Mouse (Mus musculus) gastrocnemius, adult 2 months (tissue): ENCODE data around the gene Lbh. TPM values are rescaled to one million over a fixed set of nuclear protein-coding genes. Genes with fewer than 3 reads are reported as not detected.

Source experiments
- DNase-seq: peaks from one replicate; pipeline ENCODE4 v3.0.0; 2022
- H3K27ac ChIP-seq: fragments of 200-600 bp; 2 replicates; pipeline ENCODE4 v1.8.1; 2022; ENCODE audit warnings: mild to moderate bottlenecking
- H3K4me3 ChIP-seq: fragments of 200-600 bp; 2 replicates; pipeline ENCODE4 v1.8.1; 2022; ENCODE audit warnings: mild to moderate bottlenecking, moderate library complexity
- CTCF ChIP-seq: fragments of 200-600 bp; IDR thresholded peaks from 2 replicates; pipeline ENCODE4 v1.8.1; 2022; ENCODE audit warnings: antibody characterized with exemption, mild to moderate bottlenecking, moderate library complexity
- intact Hi-C: fragments of 180-260 bp; cut with DNase I; formaldehyde crosslinking; loops from one replicate; pipeline ENCODE4 v1.15.1; 2025
- total RNA-seq, 2 experiments: library from RNA; stranded (reverse); gene quantifications; 2 replicates each; pipeline ENCODE4 v1.2.3; 2021

Lbh gene
- total RNA-seq, 2 experiments from 2014 or later: 5.5 to 8.3 TPM

GRCm38 (mm10) chr17:72951331-72951730, 33.2 kb downstream of the Lbh start:
- H3K27ac ChIP-seq: no peak overlapping the region
- no peak for DNase-seq
- no peak for TF ChIP-seq CTCF
- no peak overlapping the region for H3K4me3 ChIP-seq
- intact Hi-C loops: no loop called here

- no peak for DNase-seq
- Histone ChIP-seq H3K27ac (no peak overlapping the region), H3K4me3 (no peak overlapping the region)
- TF ChIP-seq CTCF: no peak
- intact Hi-C loops: no loop called here
Observed at GRCm38 (mm10) chr17:72953811-72954685, 35.9 kb downstream of the Lbh start.

GRCm38 (mm10) chr17:72955534-72955933, 37.4 kb downstream of the Lbh start:
- intact Hi-C loops: no loop called here
- H3K4me3 ChIP-seq: no peak overlapping the region
- no peak for DNase-seq
- H3K27ac ChIP-seq: no peak overlapping the region
- no peak for TF ChIP-seq CTCF

GRCm38 (mm10) chr17:72957016-72957415, 38.9 kb downstream of the Lbh start:
- no peak for TF ChIP-seq CTCF
- Histone ChIP-seq H3K27ac (no peak overlapping the region), H3K4me3 (no peak overlapping the region)
- intact Hi-C loops: no loop called here
- DNase-seq: no peak

GRCm38 (mm10) chr17:72958886-72959285, 40.8 kb downstream of the Lbh start:
- H3K27ac ChIP-seq: no peak overlapping the region
- TF ChIP-seq CTCF: no peak
- intact Hi-C loops: no loop called here
- H3K4me3 ChIP-seq: no peak overlapping the region
- no peak for DNase-seq

- intact Hi-C loops: no loop called here
- Histone ChIP-seq H3K4me3 (no peak overlapping the region), H3K27ac (no peak overlapping the region)
- DNase-seq: no peak
- TF ChIP-seq CTCF: no peak
Observed at GRCm38 (mm10) chr17:72959497-72960039, 41.5 kb downstream of the Lbh start.

- Histone ChIP-seq H3K4me3 (no peak overlapping the region), H3K27ac (no peak overlapping the region)
- intact Hi-C loops: no loop called here
- DNase-seq: no peak
- no peak for TF ChIP-seq CTCF
Observed at GRCm38 (mm10) chr17:72960243-72960642, 42.1 kb downstream of the Lbh start.

GRCm38 (mm10) chr17:72960873-72961272, 42.8 kb downstream of the Lbh start:
- H3K27ac ChIP-seq: no peak overlapping the region
- TF ChIP-seq CTCF: no peak
- H3K4me3 ChIP-seq: no peak overlapping the region
- intact Hi-C loops: no loop called here
- DNase-seq: no peak

- TF ChIP-seq CTCF: no peak
- H3K27ac ChIP-seq: no peak overlapping the region
- intact Hi-C loops: no loop called here
- H3K4me3 ChIP-seq: no peak overlapping the region
- no peak for DNase-seq
Observed at GRCm38 (mm10) chr17:72961953-72962630, 44.0 kb downstream of the Lbh start.

- Histone ChIP-seq H3K27ac (no peak overlapping the region), H3K4me3 (no peak overlapping the region)
- TF ChIP-seq CTCF: no peak
- no peak for DNase-seq
- intact Hi-C loops: no loop called here
Observed at GRCm38 (mm10) chr17:72965687-72966086, 47.6 kb downstream of the Lbh start.

GRCm38 (mm10) chr17:72966091-72966531, 48.0 kb downstream of the Lbh start:
- intact Hi-C loops: no loop called here
- no peak overlapping the region for H3K4me3 ChIP-seq
- H3K27ac ChIP-seq: no peak overlapping the region
- TF ChIP-seq CTCF: no peak
- no peak for DNase-seq

- TF ChIP-seq CTCF: no peak
- no peak overlapping the region for H3K4me3 ChIP-seq
- no peak overlapping the region for H3K27ac ChIP-seq
- DNase-seq: no peak
- intact Hi-C loops: no loop called here
Observed at GRCm38 (mm10) chr17:72966878-72967277, 48.8 kb downstream of the Lbh start.
